Mouse (Mus musculus) lung, postnatal 14 days (tissue): ENCODE data around the gene Rln1.

Experiments used
- DNase-seq: peaks from one replicate; pipeline ENCODE4 v3.0.0; 2021

Rln1 gene

DNA sequence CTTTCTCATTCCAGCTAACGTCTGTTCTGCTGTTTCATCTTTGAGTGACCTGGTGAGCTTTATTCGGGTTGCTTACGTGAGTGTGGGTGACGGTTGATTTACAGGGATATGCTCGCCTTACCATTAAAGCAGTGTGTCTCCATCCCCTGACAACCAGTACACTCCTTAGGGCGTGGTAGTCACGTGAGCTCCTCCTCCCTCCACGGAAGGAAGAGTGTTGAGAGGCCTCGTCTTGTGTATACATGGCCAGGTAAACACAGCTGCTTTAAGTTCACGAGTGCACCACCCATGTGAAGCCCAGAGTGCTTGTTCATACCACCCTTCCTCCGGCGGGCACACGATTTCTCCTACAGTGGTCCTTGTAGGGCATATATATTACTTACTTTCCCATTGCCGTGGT lies 42.9 kb downstream of the Rln1 start:
- DNase-seq: no peak

DNA sequence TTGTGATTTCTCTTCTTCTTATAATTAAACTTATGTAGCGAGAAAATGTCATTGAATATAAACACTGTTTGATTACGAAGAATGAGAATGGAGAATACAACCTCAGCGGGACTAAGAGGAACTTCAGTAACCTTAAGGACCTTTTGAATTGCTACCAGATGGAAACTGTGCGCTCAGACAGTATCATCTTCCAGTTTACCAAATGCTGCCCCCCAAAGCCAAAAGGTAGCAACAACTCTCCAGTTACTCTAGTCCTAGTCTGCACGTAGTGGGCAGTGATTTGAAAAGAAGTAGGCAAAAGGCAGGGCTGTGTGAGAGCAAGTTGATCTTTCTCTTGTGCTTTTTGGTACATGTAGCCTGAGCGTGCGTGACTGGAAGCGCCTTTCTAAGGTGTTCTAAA lies 46.6 kb downstream of the Rln1 start:
- DNase-seq: no peak

DNA sequence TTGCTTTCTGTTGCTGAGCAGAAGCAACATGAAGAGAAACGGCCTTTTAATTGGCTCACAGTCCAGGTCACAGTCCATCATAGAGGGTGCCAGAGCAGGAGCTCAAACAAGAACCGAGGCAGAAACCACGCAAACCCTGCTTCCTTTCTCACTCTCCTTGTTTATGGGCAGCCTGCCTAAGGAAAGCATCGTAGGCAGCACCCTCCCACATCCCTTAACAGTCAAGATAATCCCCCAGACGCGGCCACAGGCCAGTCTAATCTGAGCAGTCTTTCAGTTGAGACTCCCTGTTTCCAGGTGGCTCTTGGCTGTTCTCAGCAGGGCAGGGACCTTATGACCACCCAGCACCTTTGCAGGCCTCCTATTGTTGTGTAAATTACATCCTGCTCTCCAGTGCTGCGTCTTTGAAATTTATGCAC lies 49.0 kb downstream of the Rln1 start:
- DNase-seq: no peak
